Mouse (Mus musculus) cerebral cortex, adult 2 months (tissue): ENCODE results near the gene Selplg.

Experiments used
- WGBS: fragments of 180-500 bp; shearing (Covaris S2); methylation state at CpG from one replicate; pipeline ENCODE4 v1.1.7; 2018; 5-methylcytosine and 5-hydroxymethylcytosine counted together

Gene Selplg

DNA sequence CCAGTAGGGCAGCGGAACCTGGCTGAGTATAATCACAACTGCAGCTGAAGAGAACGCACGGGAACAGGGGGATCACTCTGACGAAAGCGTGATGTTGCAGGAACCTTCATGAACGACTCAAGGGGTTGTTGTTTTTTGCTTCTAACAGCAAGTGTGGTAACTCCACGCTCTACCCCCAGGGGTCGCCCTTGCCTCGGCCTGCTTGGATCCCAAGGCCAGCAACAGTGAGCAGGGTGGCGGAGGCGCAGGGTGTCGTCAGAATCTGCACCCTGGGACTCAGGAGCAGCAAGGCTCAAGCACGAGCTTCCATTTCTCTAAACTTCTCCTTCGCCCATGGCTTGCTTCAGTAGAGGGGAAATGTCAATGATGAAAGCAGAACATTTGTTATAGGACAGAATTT lies 22.1 kb upstream of the Selplg start:
- WGBS = 39% methylated on average over 14 of the region's 14 CpGs

- 81% methylated on average over 10 of the region's 10 CpGs for WGBS
Measured at GRCm38 (mm10) chr5:113853541-113853940, 21.1 kb upstream of the Selplg start.

DNA sequence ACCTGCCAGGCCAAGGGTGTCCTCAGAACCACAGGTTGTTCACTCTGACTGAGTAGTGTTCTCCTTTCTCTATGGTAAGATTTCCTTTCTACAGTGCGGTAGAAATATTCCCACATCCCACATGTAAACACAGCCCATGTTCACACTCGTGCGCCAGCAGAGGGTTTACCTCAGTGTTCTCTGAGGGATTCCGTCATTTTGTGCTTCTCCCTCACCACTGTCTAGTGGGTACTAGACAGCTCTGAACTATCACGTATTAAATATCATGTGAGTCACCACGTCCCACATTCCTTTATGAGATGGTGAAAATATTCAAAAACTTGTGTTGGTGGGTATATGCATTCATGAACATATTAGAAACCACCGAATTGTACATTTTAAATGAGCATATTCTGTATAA lies 20.0 kb upstream of the Selplg start:
- WGBS = 58% methylated on average over 7 of the region's 7 CpGs

DNA sequence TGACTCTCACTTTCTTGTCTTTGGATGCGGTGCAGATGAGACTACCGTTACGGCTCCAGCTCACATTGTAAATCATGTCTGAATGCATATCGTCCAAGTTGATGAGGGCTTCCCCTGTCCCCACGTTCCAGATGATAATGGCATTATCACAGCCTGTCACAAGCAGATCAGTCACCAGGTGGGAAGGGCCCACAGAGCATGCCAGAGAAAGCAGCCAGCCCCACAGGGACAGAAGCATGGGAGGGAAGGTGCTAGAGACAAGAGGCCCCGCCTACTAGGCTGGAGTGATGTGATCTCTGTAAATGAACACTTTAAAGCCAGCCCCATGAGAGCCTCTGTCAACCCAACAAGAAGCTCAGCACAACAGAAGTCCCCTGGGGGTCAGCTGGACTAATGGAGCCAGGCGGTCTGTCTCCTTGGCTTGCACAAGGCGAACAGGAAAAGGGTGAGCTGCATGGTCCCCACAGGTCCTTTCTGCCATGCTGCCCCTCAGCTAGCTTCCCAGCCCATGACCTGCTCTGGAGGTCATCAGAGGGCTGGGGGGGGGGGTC lies 18.3 kb upstream of the Selplg start:
- WGBS = 89% methylated on average over 8 of the region's 8 CpGs

- 90% methylated on average over 9 of the region's 9 CpGs for WGBS
Measured at GRCm38 (mm10) chr5:113847636-113848035, 15.2 kb upstream of the Selplg start.

- WGBS = 86% methylated on average over 8 of the region's 8 CpGs
Measured at GRCm38 (mm10) chr5:113846656-113847055, 14.2 kb upstream of the Selplg start.

- 84% methylated on average over 8 of the region's 8 CpGs for WGBS
Measured at GRCm38 (mm10) chr5:113845627-113846026, 13.2 kb upstream of the Selplg start.

DNA sequence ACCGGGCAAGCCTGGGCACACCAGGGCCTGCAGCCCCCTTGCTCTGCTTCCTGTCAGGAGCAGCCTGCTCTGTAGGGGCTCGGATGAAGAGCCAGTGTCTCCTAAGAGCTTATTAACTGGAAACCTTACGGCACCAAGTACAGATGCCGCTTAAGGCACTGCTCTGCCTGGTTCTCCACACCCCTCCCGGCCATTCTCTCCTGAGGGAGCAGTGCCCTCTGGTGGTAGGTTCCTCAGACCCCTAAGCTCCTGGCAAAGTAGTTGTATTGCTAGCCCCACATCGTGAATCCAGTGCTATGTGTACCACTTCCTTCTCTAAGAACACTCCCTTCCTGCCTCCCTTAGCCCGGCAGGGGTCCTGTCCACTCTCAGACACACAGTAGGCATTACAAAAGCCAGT lies 12.3 kb upstream of the Selplg start:
- 41% methylated on average over 7 of the region's 7 CpGs for whole genome bisulfite sequencing

DNA sequence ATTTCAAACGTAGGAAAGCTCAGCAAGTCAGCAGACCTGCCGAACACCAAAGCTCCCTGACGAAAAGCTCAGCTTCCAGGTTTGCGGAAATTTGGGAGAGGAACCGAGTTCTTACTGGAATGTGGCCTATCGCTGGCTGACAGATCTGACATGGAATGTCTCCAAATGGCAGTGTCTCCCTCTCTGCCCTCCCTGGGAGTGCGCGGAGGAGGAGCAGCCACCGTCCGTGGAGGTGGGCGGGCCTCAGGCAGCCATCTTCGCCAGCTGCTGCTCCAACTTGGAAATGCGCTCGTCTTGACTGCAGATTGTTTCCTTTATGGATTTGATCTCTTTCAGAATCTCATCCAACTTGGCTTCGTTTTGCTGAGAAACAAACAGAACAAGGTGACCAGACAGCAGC lies 11.7 kb upstream of the Selplg start:
- WGBS = 48% methylated on average over 15 of the region's 15 CpGs

DNA sequence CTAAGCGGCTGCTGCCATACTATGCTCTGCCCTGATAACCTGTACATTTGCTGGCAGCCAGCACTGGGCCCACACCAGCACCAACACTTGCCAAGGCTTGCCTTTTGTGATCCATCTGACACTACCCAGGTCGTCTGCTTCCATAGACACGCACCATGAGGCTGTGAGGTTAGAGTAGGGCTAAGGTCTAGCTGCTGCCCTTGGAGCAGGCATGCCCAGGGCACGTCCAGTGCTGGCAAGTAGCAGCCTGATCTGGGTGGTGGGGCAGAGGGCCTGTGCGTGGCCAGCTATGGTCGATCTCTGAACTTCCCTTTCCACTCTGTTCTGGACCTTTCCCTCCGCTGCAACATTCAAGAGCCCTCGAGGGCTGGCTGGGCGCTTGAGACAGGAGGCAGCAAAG lies 10.5 kb upstream of the Selplg start:
- 84% methylated on average over 9 of the region's 9 CpGs for WGBS

- 79% methylated on average over 9 of the region's 9 CpGs for WGBS
Measured at GRCm38 (mm10) chr5:113842244-113842643, 9.8 kb upstream of the Selplg start.

DNA sequence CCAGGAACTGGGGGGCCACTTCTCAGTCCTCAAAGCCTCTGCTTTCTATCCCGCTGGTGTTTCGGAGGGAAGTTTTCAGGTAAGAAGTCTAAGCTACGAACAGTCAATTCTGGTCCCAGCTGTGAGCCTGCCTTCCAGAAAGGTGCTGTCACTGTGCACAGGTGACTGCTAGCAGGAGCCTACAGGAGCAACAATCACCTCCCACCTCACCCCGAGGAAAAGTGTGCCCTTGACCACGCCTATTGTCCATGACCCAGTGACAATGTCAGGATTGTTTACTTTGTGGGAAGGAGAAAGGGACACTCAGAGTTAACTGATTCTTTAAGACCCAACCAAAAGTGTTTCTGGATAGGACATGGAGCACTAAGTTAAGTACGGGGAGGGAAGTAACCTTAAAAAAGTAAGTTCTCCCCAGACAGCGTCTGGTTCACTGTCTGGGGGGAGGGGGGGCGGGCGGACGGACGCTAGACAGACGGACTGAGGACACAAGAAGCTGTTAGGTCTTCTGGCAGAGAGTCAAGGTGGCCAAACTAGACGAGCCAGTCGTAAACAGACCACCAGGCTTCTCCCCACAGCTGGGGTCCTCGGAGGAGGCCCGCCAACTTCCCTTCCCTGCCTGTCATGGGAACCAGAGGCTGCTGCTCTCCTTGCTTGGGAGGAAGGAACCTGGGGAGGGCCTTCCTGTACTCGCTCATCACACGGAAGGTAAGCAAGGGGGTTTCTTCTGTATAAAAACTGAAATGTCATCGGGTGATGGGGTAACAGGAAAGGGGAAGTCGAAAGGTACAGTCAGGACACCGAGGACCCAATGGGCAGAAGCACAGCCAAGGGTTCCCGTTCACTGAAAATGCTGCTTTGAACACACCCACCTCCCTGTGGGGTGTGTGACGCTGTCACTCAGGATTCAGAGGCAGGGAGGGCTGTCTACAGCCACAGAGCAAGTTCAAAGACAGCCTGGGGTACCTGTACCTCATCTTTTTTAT lies 9.1 kb upstream of the Selplg start:
- 70% methylated on average over 23 of the region's 23 CpGs for WGBS

DNA sequence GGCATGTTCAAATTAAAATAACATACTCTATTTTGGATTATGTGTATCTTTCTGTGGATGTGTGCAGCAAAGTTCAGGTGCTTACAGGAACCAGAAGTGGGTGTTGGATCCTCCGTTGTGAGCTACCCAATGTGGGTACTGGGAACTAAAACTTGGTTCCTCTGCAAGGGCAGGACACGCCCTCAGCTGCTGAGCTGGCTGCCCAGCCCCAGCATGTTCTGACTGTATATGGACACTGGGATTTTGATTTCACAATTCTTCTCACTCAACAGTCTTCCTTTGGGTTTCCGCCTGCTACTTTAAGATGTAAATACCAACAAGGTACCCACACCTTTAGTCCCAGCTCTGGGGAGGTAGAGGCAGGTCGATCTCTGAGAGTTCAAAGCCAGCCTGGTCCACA lies 8.0 kb upstream of the Selplg start:
- 89% methylated on average over 4 of the region's 4 CpGs for WGBS

DNA sequence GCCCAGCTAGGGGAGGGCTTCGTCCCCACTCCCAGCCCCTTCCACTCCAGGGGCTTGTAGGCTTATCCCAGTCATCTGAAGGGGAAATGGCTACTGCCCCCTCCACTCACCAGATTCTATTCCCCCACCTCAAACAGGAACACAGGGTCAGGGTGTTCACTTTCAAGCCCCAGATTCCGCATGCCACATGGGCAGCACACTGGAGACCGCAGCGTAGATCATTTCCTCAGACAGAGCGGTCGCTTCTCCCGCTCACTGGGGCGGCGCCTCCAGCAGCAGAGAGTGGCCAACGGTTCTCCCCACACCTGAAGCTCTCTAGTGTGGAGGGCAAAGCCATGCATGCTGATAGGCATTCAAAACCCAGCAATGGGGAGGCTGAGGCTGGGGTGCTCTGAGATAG lies 4.5 kb upstream of the Selplg start:
- WGBS = 86% methylated on average over 10 of the region's 10 CpGs

DNA sequence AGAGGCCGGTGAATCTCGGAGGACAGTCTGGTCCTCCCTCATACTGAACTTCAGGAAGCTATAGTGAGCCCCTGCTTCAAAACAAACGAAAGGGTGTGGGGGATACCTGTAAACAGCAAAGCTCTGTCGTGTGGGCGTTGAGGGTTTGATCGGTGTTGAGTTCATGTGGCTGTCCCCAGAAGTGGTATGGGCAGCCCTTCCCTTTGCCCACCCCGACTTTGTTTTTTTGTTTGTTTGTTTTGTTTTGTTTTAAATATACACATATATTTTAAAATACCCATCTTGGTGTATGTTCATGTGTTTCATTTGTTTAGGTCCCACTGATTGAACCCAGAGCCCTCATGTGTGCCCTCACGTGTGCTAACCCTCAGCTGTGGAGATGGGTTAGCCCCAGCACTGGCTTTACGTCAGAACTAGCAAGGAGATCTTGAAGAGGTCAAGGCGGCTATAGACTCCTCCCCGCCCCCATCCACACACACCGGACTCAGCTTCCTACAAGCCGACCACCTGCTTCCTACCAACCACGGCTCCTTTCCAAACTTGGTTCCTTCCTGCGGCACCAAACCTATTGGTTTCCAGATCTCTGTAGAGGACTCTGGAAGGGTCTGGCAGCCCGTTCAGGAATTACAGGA lies 988 bp upstream of the Selplg start:
- 69% methylated on average over 16 of the region's 16 CpGs for WGBS

DNA sequence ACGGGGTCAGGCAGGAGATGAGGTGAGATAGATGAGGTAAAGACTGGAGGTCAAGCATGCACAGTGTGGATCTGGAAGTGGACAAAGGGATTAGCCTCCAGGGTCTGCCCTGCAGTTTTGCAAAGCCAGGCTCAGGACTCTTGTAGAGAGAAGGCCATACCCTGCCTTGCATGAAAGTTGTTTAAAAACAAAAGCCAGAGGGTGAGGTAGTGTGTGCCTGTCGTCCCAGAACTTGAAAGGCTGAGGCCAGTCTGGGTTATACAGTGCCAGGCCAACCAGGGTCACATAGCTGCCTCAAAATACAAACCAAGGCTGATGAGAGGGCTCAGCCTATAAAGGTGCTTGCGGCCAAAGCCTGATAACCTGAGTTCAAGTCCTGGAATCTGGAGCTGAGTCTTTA lies 703 bp downstream of the Selplg start:
- WGBS = 84% methylated on average over 3 of the region's 3 CpGs

GRCm38 (mm10) chr5:113830796-113831195 lies 1.6 kb downstream of the Selplg start:
- 90% methylated on average over 5 of the region's 5 CpGs for whole genome bisulfite sequencing

GRCm38 (mm10) chr5:113830292-113830643 lies 2.2 kb downstream of the Selplg start:
- 79% methylated on average over 10 of the region's 10 CpGs for WGBS

DNA sequence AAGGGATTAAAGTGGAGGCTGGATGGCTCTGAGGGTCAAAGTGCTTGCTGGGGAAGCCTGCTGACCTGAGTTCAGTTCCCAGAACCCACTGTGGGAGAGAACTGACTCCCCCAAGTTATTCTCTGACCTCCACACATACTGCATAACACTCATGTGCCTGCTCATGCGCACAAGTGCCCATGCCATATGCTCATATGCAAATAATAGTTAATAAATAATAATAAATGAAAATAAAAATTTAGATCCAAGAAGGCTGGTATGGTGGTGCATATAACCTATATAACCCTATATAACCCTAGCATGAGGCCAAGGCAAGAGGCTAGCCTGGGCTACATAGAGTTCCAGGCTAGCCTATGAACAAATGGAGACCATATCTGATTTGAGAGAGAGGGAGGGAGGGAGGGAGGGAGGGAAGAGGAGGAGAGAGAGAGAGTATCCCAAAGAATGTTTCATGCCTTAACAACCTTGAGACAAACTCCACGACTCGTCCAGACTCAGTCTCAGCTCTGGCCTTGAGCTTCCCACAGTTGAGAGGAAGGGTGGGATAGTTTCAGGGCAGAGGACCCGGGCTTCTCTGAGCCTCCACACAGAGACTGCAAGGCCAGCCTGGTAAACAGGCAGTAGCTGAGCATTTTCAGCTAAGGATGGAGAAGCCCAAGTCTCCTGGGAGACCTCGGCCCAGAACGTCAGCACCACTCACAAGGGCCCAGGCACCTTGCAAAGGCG lies 2.7 kb downstream of the Selplg start:
- 83% methylated on average over 7 of the region's 7 CpGs for WGBS

DNA sequence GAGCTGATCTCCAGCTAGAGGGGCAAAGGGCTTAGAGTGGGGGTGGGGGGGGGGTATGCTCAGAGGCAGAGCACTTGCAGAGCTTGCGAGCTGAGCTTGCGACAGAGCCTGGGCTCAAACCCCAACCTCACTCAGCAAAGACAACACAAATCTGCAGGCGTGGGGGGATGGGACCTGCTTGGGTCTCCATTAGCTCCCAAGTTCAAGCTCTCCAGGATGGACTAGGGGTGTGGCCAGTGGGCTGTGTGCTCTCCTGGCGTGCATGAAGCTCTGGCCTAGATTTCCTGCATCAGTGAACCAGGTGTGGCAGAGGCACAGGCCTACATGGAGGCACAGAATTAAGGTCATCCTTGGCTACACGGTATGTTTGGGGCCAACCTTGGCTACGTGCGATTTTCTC lies 4.0 kb downstream of the Selplg start:
- WGBS = 81% methylated on average over 7 of the region's 7 CpGs

- 64% methylated on average over 4 of the region's 4 CpGs for WGBS
Measured at GRCm38 (mm10) chr5:113827991-113828411, 4.4 kb downstream of the Selplg start.

GRCm38 (mm10) chr5:113826619-113827018 lies 5.8 kb downstream of the Selplg start:
- 83% methylated on average over 4 of the region's 4 CpGs for WGBS
